Mouse (Mus musculus): ENCODE data around the gene Gm28374. TPM values are rescaled to one million over a fixed set of nuclear protein-coding genes. Genes with fewer than 3 reads are reported as not detected.

The Gm28374 gene
- polyA plus RNA-seq, 1 experiment from 2014 or later = 1.9 TPM

DNA sequence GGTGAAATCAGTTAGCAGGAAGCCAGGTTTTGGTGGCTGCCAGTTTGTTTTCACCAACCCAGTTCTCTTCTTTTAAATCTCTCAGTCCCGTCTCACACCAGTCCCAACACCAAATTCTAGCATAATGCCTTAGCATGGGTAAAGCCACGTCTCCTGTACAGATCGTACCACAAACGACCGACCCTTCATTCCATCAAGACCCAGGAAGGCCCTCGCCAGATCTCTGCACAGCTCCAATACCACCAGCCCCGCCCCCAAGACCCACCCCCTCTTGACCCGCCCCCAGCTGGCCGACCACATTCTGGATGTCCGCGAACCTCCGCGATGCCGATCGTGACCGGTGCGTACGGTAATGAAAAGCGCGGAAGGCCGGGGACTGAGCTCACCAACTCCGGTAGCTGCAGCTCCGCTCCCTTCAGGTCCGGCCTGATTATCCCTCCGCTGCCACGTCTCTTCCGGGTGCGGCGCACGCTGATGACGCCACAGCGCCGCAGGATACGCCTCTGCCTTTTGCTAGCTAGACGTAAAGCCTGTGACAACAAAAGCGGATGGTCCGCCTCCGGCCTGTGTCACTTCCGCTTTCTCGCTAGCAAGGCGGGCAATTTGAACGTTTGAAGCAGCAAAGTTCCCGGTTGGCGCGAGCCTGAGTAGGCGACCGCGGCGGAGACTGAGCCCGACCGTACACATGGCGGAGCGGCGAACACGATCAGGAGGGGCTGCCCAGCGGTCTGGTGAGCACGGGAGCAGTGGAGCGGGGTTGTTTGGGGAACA lies 2.6 kb upstream of the Gm28374 start, which contains the start of the genes Zfpl1 and Cdca5:
Gene Zfpl1, minus strand, starts transcription at position 479 of the 771 bp plus-strand sequence.
Gene Cdca5, plus strand, starts transcription at position 506 of the 771 bp plus-strand sequence.
- under 1% methylated on average over 58 of the region's 58 CpGs for WGBS
- peak within 1 kb of the TSS; percentile 60 for H3K4me3 ChIP-seq (replicated peaks)
- no peaks in the 10 kb centered on the region for H3K27me3 ChIP-seq
- peak; percentile 90 for ATAC-seq (ENCODE audit: insufficient number of reproducible peaks, low FRiP score, low TSS enrichment, low read depth)
- peaks cover 24% of the 10 kb centered on the region for H3K4me1 ChIP-seq
- peak within 1 kb of the TSS; percentile 60 for H3K9ac ChIP-seq
- peak within 1 kb of the TSS; percentile 83 for H3K4me2 ChIP-seq (replicated peaks)
- H3K9me3 ChIP-seq (replicated peaks) = no peaks in the 10 kb centered on the region
- H3K27ac ChIP-seq (replicated peaks) = peak within 1 kb of the TSS; percentile 80
- H3K36me3 ChIP-seq = peaks cover 53% of the 10 kb centered on the region

DNA sequence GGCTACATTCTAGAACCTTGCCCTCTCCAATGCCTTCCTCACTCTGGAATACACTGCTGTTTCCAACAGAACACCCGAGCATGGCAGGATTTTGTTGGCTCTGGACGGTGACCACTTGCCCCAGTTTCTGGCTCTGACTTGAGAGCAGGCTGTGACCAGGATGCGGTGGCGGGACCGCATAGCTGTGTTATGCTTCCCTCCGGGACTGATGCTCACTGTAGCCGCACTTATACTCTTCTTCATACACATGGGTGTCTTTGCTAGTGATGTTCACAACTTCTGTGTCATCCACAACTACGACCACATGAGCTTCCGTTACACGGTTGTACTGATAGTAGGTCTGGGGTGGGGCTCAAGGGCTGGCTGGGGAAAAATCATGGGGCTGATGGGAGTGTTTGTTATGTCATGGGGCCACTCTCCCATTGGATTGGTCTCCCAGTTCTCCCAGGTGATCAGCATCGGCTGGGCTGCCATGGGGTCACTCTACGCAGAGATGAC lies 2.0 kb downstream of the Gm28374 start, which contains the start of gene Tmem262:
Gene Tmem262, plus strand, starts transcription at position 51 of the 498 bp plus-strand sequence.
- Histone ChIP-seq H3K27ac (replicated peaks) (no peak within 1 kb of the TSS), H3K4me2 (replicated peaks) (no peak within 1 kb of the TSS), H3K4me1 (peaks cover 24% of the 10 kb centered on the region), H3K36me3 (peaks cover 34% of the 10 kb centered on the region), H3K4me3 (replicated peaks) (no peak within 1 kb of the TSS), H3K27me3 (no peaks in the 10 kb centered on the region), H3K9ac (no peak within 1 kb of the TSS), H3K9me3 (replicated peaks) (no peaks in the 10 kb centered on the region)
- ATAC-seq (ENCODE audit: insufficient number of reproducible peaks, low FRiP score, low TSS enrichment, low read depth) = no peak
- WGBS = 92% methylated on average over 12 of the region's 12 CpGs

DNA sequence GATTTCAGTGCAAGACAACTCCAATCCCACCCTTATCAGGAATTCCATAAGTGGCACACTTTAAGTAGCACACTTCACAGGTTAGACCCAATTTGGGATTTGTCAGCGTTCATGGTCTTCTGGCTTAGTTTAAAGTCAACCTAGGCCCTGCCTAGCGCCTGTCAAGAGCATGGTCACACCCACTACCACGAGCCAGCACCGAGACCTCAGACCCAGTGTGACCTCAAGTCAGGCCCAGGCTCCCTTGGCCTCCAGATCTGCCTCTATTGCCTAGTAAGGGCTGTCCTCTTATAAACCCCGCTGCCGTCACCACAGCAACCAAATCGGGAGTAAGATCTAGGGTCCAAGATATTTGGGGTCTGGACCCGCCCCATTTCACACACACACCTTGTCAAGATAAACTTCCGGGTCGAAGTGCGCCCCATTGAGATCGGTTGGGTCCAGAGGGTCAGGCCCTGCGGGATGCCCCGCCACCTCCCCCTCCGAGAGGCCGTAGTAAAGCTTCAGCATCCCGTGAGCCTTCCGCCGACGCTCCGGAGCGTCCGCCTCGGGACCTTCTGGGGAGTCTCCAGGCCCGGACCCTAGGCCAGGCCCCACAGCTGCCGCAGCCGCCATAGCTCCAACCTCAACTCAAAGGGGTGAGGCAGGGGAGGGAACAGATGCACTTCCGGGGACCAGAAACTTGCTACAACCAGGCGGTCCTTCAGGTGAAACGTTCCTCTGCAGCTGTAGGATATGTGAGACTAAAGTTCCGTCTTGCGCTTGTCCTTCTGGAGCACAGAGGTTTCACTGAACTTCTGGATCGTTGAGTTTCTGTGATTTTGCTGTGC lies 5.3 kb downstream of the Gm28374 start, which contains the start of gene Vps51:
Gene Vps51, minus strand, starts transcription at position 668 of the 830 bp plus-strand sequence.
- Histone ChIP-seq H3K27me3 (no peaks in the 10 kb centered on the region), H3K4me2 (replicated peaks) (peak within 1 kb of the TSS; percentile 88), H3K4me3 (replicated peaks) (peak within 1 kb of the TSS; percentile 91), H3K9me3 (replicated peaks) (no peaks in the 10 kb centered on the region), H3K4me1 (peaks cover 13% of the 10 kb centered on the region), H3K9ac (peak within 1 kb of the TSS; percentile 80), H3K36me3 (peaks cover 41% of the 10 kb centered on the region), H3K27ac (replicated peaks) (peak within 1 kb of the TSS; percentile 89)
- peak; percentile 84 for ATAC-seq (ENCODE audit: insufficient number of reproducible peaks, low FRiP score, low TSS enrichment, low read depth)
- under 1% methylated on average over 33 of the region's 33 CpGs for WGBS

DNA sequence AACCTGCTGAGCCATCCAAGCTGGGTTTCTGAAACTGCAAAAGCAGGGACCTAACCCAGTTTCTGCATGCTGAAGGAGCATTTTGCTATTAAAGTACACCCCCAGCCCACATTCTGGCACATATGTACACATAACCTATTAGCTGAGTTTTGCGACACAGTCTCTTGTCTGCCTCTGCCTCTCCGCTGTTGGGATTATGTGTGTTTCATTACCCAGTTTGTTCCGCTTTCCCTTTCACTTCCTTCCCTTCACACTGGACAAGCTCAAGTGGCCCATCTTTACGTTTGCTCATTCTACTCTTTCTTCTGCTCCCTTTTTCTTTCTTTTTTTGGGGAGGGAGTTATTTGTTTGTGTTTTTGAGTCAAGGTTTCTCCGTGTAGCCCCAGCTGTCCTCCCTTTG lies 8.2 kb downstream of the Gm28374 start:
- no peaks in the 10 kb centered on the region for H3K27me3 ChIP-seq
- 84% methylated on average over 5 of the region's 5 CpGs for WGBS
- peaks cover 47% of the 10 kb centered on the region for H3K36me3 ChIP-seq
- H3K9me3 ChIP-seq (replicated peaks) = no peaks in the 10 kb centered on the region
- no peak overlapping the region for H3K4me3 ChIP-seq (replicated peaks)
- no peak for ATAC-seq (ENCODE audit: insufficient number of reproducible peaks, low FRiP score, low TSS enrichment, low read depth)
- H3K4me2 ChIP-seq (replicated peaks) = no peak overlapping the region
- H3K9ac ChIP-seq = no peak overlapping the region
- peaks cover 13% of the 10 kb centered on the region for H3K4me1 ChIP-seq
- no peak overlapping the region for H3K27ac ChIP-seq (replicated peaks)

DNA sequence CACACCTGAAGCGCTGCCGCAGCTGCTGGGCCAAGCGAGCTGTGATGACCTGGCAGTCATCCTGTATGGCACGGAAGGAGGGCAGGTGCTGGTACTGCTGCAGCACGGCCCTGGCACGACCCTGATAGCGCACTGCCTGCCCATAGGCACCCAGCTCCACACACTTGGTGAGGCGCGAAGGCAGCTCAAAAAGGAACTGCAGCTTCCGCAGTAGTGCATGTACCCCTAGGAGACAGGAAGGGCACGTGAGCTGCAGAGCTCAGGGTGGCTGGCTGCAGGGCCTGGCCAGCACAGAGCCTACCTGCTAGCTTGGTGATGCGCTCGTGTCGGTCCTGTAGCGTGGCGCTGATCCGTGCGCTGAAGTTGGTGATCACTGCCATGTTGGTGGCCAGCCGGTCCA lies 10.8 kb downstream of the Gm28374 start:
- Histone ChIP-seq H3K4me2 (replicated peaks) (no peak overlapping the region), H3K9ac (no peak overlapping the region), H3K4me3 (replicated peaks) (no peak overlapping the region), H3K27ac (replicated peaks) (no peak overlapping the region), H3K4me1 (peaks cover 29% of the 10 kb centered on the region), H3K27me3 (no peaks in the 10 kb centered on the region), H3K36me3 (peaks cover 52% of the 10 kb centered on the region), H3K9me3 (replicated peaks) (no peaks in the 10 kb centered on the region)
- WGBS = 93% methylated on average over 19 of the region's 19 CpGs
- no peak for ATAC-seq (ENCODE audit: insufficient number of reproducible peaks, low FRiP score, low TSS enrichment, low read depth)

DNA sequence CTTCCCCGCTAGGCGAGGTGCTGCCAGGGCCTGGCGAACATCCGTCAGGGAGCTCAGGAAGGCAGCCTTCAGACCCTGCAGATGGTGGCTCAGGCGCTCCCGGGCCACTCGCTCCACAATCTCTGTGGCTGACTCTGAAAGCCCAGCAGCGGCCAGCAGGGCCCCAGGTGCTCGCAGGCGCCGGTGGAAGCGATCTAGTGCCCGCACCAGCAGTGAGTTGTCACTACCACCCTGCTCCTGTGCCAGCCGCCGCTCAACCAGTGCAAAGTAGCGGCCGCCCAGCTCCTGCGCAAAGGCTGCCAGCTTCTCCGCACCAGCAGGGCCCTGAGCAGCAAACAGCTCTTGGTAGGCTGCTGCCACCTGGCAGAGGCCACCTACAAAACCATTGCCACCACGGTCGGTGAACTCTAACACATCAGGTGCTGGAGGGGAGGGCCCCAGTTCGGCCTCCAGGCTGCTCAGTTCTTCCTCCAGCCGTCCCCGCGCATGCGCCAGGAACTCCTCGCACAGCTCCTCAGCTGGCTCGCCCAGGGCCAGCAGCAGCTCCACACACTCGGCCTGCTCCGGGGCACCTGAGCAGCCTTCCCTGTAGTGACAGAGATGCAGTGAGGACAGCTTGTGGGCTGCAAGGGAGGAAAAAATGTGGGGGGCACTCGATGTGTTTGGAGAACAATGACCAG lies 11.3 kb downstream of the Gm28374 start:
- Histone ChIP-seq H3K4me1 (peaks cover 26% of the 10 kb centered on the region), H3K9ac (no peak overlapping the region), H3K9me3 (replicated peaks) (no peaks in the 10 kb centered on the region), H3K36me3 (peaks cover 52% of the 10 kb centered on the region), H3K4me3 (replicated peaks) (no peak overlapping the region), H3K27me3 (no peaks in the 10 kb centered on the region), H3K4me2 (replicated peaks) (no peak overlapping the region), H3K27ac (replicated peaks) (no peak overlapping the region)
- no peak for ATAC-seq (ENCODE audit: insufficient number of reproducible peaks, low FRiP score, low TSS enrichment, low read depth)
- WGBS = 88% methylated on average over 31 of the region's 31 CpGs

DNA sequence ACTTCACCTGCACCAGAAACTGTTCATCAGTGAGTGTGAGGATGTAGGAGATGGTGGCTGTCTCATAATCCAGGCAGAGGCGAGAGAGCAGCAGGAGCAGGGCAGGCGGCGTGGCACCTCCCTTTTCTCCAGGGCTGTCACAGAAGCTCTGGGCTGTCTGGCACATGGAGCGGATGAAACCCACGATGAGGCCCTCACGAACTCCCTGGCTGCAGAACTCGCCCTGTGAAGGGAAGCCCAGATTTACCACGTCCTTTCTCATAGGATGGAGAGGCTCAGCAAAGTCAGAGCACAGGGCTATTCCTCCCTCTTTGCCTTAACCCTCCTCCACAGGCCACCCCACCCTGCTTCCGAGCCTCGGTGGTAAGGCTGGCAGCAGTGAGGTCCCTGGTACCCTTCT lies 12.2 kb downstream of the Gm28374 start:
- Histone ChIP-seq H3K4me2 (replicated peaks) (no peak overlapping the region), H3K9me3 (replicated peaks) (no peaks in the 10 kb centered on the region), H3K4me3 (replicated peaks) (no peak overlapping the region), H3K9ac (no peak overlapping the region), H3K36me3 (peaks cover 52% of the 10 kb centered on the region), H3K27ac (replicated peaks) (no peak overlapping the region), H3K4me1 (peaks cover 23% of the 10 kb centered on the region), H3K27me3 (no peaks in the 10 kb centered on the region)
- WGBS = 87% methylated on average over 10 of the region's 10 CpGs
- no peak for ATAC-seq (ENCODE audit: insufficient number of reproducible peaks, low FRiP score, low TSS enrichment, low read depth)

DNA sequence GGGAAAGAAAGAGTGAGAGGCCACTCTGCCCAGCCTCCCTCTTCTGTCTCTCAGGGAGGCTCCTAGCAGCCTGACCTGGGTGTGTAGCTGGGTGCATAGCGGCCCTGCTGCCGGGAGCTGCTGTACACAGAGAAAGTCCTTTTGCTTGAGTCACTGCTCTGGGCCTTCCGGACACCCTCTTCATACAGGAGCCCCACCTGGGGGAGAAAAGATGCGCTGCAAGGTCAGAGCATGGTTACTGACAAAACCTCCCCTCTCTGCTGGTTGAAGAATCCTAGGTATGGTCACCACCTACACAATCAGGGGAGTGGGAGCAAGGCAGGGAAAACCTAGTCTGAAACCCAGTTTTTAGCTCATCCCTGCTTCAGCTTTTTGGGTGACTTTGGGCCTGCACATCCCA lies 13.1 kb downstream of the Gm28374 start:
- peaks cover 48% of the 10 kb centered on the region for H3K36me3 ChIP-seq
- H3K4me3 ChIP-seq (replicated peaks) = no peak overlapping the region
- H3K27ac ChIP-seq (replicated peaks) = no peak overlapping the region
- H3K4me2 ChIP-seq (replicated peaks) = no peak overlapping the region
- H3K27me3 ChIP-seq = no peaks in the 10 kb centered on the region
- 77% methylated on average over 4 of the region's 4 CpGs for WGBS
- no peaks in the 10 kb centered on the region for H3K9me3 ChIP-seq (replicated peaks)
- no peak for ATAC-seq (ENCODE audit: insufficient number of reproducible peaks, low FRiP score, low TSS enrichment, low read depth)
- H3K4me1 ChIP-seq = peaks cover 23% of the 10 kb centered on the region
- no peak overlapping the region for H3K9ac ChIP-seq

DNA sequence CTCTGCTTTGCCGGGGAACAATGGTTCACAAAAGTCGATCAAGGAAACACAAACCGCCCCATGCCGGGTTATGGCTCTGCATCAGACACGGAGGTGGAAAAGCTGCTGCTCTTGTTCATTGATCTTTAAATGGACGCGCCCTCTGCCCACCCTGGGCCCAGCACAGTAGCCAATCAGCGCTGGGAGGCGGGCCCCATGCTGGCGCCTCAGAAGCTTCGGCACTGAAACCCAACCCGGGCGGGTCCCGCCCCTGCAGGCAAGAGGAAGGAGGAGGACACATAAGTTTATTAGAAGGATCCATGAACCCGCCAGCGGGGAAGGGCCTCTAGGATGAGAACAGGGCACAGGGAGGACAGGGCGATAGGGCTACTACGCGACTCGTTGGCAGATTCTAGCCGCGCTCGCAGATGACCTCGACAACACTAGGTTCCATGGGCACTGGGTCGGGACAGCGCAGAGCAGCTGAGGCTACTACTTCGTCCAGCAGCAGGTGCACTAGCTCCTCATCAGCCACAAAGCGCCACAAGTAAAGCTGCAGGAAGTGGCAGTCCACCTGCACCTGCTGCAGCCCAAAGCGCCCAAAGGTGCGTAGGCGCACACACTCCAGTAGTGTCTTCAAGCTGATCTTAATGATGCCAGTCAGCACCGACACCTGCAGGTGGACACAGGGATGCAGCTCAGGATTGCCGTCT lies 14.2 kb downstream of the Gm28374 start, which contains the start of gene Tm7sf2:
Gene Tm7sf2, minus strand, starts transcription at position 650 of the 692 bp plus-strand sequence.
- Histone ChIP-seq H3K4me3 (replicated peaks) (peak within 1 kb of the TSS; percentile 49), H3K4me2 (replicated peaks) (peak within 1 kb of the TSS; percentile 96), H3K9ac (peak within 1 kb of the TSS; percentile 42), H3K36me3 (peaks cover 37% of the 10 kb centered on the region), H3K4me1 (peaks cover 28% of the 10 kb centered on the region), H3K27ac (replicated peaks) (peak within 1 kb of the TSS; percentile 76), H3K27me3 (no peaks in the 10 kb centered on the region), H3K9me3 (replicated peaks) (no peaks in the 10 kb centered on the region)
- ATAC-seq (ENCODE audit: insufficient number of reproducible peaks, low FRiP score, low TSS enrichment, low read depth) = peak; percentile 91
- 10% methylated on average over 33 of the region's 33 CpGs for WGBS

DNA sequence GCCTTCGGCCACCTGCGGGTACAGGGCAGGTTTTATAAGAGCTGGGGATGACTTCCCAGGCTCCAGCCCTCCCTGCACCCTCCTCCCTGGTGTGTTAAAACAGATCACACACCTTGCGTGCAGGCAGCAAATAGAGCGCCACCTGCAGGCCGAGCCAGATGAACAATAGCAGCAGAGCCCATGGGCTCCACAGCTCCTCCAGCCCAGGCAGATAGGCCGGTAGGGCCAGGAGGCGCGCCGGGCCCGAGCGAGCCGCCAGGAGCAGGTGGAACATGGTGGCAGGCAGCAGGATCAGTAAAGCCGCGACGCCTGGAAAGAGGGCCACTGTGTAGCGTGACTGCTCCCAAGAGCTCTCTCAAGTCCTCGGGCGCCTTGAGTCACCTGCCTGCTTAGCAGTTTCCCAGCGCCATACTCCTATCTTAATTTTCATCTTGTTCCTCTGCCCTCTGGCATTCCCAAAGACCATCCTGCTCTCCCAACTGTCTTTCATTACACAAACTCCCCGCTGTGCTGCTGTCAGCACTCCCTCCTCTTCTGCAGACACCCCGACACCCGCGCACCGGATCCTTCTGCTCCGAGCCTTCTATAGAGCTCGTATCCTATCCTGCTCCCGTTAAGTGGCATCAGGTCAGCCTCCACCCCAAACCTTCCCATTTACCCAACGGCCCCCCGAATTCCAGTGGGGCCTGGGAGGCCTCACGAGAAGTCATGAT lies 14.9 kb downstream of the Gm28374 start:
- Histone ChIP-seq H3K9me3 (replicated peaks) (no peaks in the 10 kb centered on the region), H3K4me2 (replicated peaks) (peak overlapping the region; percentile 96), H3K36me3 (peaks cover 32% of the 10 kb centered on the region), H3K4me3 (replicated peaks) (peak overlapping the region; percentile 49), H3K27ac (replicated peaks) (peak overlapping the region; percentile 76), H3K27me3 (no peaks in the 10 kb centered on the region), H3K4me1 (peaks cover 35% of the 10 kb centered on the region), H3K9ac (peak overlapping the region; percentile 42)
- under 1% methylated on average over 30 of the region's 30 CpGs for WGBS
- ATAC-seq (ENCODE audit: insufficient number of reproducible peaks, low FRiP score, low TSS enrichment, low read depth) = peak; percentile 36; the same call in 1 of the 2 replicates

All from embryonic facial prominence, embryonic 15.5 days (tissue).